21 mouse cellular contexts compared by ENCODE assay signal in genomic region chr11:54423007-54423406, GRCm38 (mm10). TPM values are rescaled to one million over a fixed set of nuclear protein-coding genes. Genes with fewer than 3 reads are reported as not detected.
"Had no signal": no experiment of that assay in that cellular context is flagged by ENCODE, and none has a peak within 500 bp of the region (broad histone marks: within the 10 kb centered on the region; RNA-seq: fewer than 3 reads in every experiment).

No protein-coding gene starts in this region.

- DNase-seq: kidney, postnatal 36 days; layer of hippocampus, adult 9-11 months; layer of hippocampus, postnatal 36 days; left cerebral cortex, postnatal 4 days; lung, adult 18-20 months; right cerebral cortex, postnatal 4 days; thymus, postnatal 36 days had no signal

- H3K9me3 ChIP-seq: kidney, embryonic 15.5 days; limb, embryonic 13.5 days; midbrain, embryonic 13.5 days; neural tube, embryonic 15.5 days; stomach, embryonic 15.5 days had no signal

- H3K27me3 ChIP-seq: kidney, embryonic 15.5 days; limb, embryonic 13.5 days; midbrain, embryonic 13.5 days; neural tube, embryonic 15.5 days; stomach, embryonic 15.5 days had no signal

- H3K4me2 ChIP-seq: kidney, embryonic 15.5 days; limb, embryonic 13.5 days; midbrain, embryonic 13.5 days; neural tube, embryonic 15.5 days; stomach, embryonic 15.5 days had no signal

- H3K27ac ChIP-seq: kidney, embryonic 15.5 days; limb, embryonic 13.5 days; liver, embryonic 14.5 days; midbrain, embryonic 13.5 days; neural tube, embryonic 15.5 days; stomach, embryonic 15.5 days had no signal

- H3K36me3 ChIP-seq: kidney, embryonic 15.5 days; limb, embryonic 13.5 days; midbrain, embryonic 13.5 days; neural tube, embryonic 15.5 days; stomach, embryonic 15.5 days had no signal

- H3K4me3 ChIP-seq: kidney, embryonic 15.5 days; limb, embryonic 13.5 days; midbrain, embryonic 13.5 days; myocyte; neural tube, embryonic 15.5 days; stomach, embryonic 15.5 days had no signal

- H3K4me1 ChIP-seq: kidney, embryonic 15.5 days; midbrain, embryonic 13.5 days; neural tube, embryonic 15.5 days; stomach, embryonic 15.5 days had no signal

- H3K9ac ChIP-seq: kidney, embryonic 15.5 days; limb, embryonic 13.5 days; liver, embryonic 14.5 days; midbrain, embryonic 13.5 days; neural tube, embryonic 15.5 days; stomach, embryonic 15.5 days had no signal

- ATAC-seq: midbrain, embryonic 13.5 days had no signal

RNA-seq across cellular contexts. Expression of gene Meikin, which starts 52.6 kb away (rescaled TPM):
- total RNA-seq: layer of hippocampus, adult 18-20 months; layer of hippocampus, postnatal 36 days; left cerebral cortex, postnatal 4 days; liver, adult 2 months; megakaryocyte-erythroid progenitor cell, adult 5-6 weeks had no signal
- polyA plus RNA-seq: kidney, embryonic 15.5 days; limb, embryonic 13.5 days; liver, adult 2 months; liver, embryonic 14.5 days; lung, embryonic 16.5 days; midbrain, embryonic 13.5 days; myocyte; neural tube, embryonic 11.5 days; neural tube, embryonic 15.5 days; spleen, adult 2 months; stomach, embryonic 15.5 days; thymus, postnatal 0 days had no signal
